Mouse (Mus musculus) bone marrow, adult 2 months (tissue): Measurements from ENCODE around the gene Nudt7. TPM values are rescaled to one million over a fixed set of nuclear protein-coding genes. Genes with fewer than 3 reads are reported as not detected.

Experiments used
- H3K27ac ChIP-seq: fragments of 200-500 bp; 2 replicates; pipeline ENCODE4 v1.5.1; 2012; ENCODE audit warnings: low read depth, mild to moderate bottlenecking, control low read depth, inconsistent platforms, low read length; ENCODE audit not compliant: control insufficient read depth, poor library complexity, insufficient read depth
- H3K4me1 ChIP-seq: fragments of 200-500 bp; 2 replicates; pipeline ENCODE4 v1.6.1; 2011; ENCODE audit warnings: low read length; ENCODE audit not compliant: control insufficient read depth, insufficient read depth
- H3K4me3 ChIP-seq: fragments of 200-500 bp; replicated peaks from 2 replicates; pipeline ENCODE3; 2011; ENCODE audit warnings: mild to moderate bottlenecking, low read depth, low read length, control low read depth; ENCODE audit not compliant: control insufficient read depth
- CTCF ChIP-seq: fragments of 200-500 bp; IDR thresholded peaks from 2 replicates; pipeline ENCODE4 v1.5.1; 2011; ENCODE audit warnings: low read length, control low read depth; ENCODE audit not compliant: control insufficient read depth, insufficient read depth
- POLR2A ChIP-seq: fragments of 200-500 bp; IDR thresholded peaks from 2 replicates; pipeline ENCODE4 v1.6.1; 2011; ENCODE audit warnings: low read depth, mild to moderate bottlenecking, control low read depth, low read length, borderline replicate concordance; ENCODE audit not compliant: control insufficient read depth
- WGBS: fragments of 180-500 bp; shearing (Covaris S2); methylation state at CpG from one replicate; pipeline ENCODE4 v1.1.7; 2018; 5-methylcytosine and 5-hydroxymethylcytosine counted together
- polyA plus RNA-seq: library from polyadenylated mRNA; stranded (reverse); fragments of >200 nt; gene quantifications from 2 replicates; pipeline ENCODE4 v1.2.4, GENCODE M21; 2011; ENCODE audit warnings: low replicate concordance; ENCODE audit not compliant: missing spikeins, insufficient read depth, insufficient read length

The Nudt7 gene
- polyA plus RNA-seq, 1 experiment = 17.3 TPM

- H3K27ac ChIP-seq = no peak overlapping the region
- 52% methylated on average over 4 of the region's 4 CpGs for WGBS
- TF ChIP-seq CTCF (no peak), POLR2A (no peak)
- peaks cover 1% of the 10 kb centered on the region for H3K4me1 ChIP-seq
- no peak overlapping the region for H3K4me3 ChIP-seq
Measured at GRCm38 (mm10) chr8:114131421-114131820, 1.9 kb upstream of the Nudt7 start.

- WGBS = 31% methylated on average over 14 of the region's 14 CpGs
- Histone ChIP-seq H3K27ac (no peak overlapping the region), H3K4me1 (peaks cover 1% of the 10 kb centered on the region), H3K4me3 (no peak overlapping the region)
- TF ChIP-seq POLR2A = no peak
- TF ChIP-seq CTCF = no peak
Measured at GRCm38 (mm10) chr8:114133050-114133509, 277 bp upstream of the Nudt7 start.

- no peak for TF ChIP-seq POLR2A
- TF ChIP-seq CTCF = no peak
- peaks cover 1% of the 10 kb centered on the region for H3K4me1 ChIP-seq
- 62% methylated on average over 1 of the region's 1 CpGs for WGBS
- no peak overlapping the region for H3K27ac ChIP-seq
- no peak overlapping the region for H3K4me3 ChIP-seq
Measured at GRCm38 (mm10) chr8:114136750-114137149, 3.4 kb downstream of the Nudt7 start.

DNA sequence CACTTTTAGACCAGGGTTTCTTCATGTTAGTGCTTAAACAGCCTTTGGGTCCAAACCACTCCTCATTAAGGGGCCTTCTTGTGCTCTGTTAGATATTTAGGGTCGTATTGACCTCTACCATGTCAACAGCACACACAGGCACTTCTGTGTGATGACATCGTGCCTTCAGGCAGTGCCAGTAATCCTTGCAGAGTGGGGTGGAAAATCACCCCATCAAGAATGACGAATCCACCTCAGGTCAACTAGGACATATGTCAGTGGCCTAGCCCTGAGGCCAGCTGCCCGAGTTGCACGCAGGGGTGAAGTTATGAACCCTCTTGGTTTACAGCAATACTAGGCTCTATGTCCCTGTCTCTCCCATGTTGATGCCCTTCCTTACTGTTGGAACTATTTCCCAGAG is 3.8 kb downstream of the Nudt7 start:
- 82% methylated on average over 5 of the region's 5 CpGs for WGBS
- Histone ChIP-seq H3K4me1 (peaks cover 1% of the 10 kb centered on the region), H3K27ac (no peak overlapping the region), H3K4me3 (no peak overlapping the region)
- TF ChIP-seq CTCF (no peak), POLR2A (no peak)

DNA sequence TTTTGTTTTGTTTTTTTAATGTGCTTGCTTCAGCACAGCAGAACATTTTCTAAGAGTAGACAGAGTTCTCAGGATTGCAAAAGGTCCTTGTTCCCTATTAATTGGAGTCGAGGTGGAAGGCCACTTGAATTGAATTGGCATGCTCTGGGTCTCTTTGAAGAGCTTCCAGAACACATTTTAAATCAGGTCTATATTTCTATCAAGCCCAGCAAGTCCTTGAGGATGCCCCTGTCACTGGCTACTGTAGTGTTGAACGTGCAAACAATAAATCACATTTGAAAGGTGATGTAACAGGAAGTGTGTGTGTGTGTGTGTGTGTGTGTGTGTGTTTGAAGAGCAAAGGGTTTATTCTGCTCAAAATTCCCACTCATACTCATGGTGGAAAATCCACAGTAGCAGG is 7.1 kb downstream of the Nudt7 start:
- no peak for TF ChIP-seq CTCF
- no peak for TF ChIP-seq POLR2A

GRCm38 (mm10) chr8:114142199-114142598 is 8.8 kb downstream of the Nudt7 start:
- no peak for TF ChIP-seq POLR2A
- no peak for TF ChIP-seq CTCF
- H3K4me1 ChIP-seq = peaks cover 2% of the 10 kb centered on the region; the same call in 1 of the 2 replicates
- peak overlapping the region; percentile 0; the same call in 1 of the 2 replicates for H3K27ac ChIP-seq
- H3K4me3 ChIP-seq = no peak overlapping the region

More for the DNA sequence above, 7.1 kb downstream of the Nudt7 start:
- peaks cover 2% of the 10 kb centered on the region; the same call in 1 of the 2 replicates for H3K4me1 ChIP-seq
- 30% methylated on average over 2 of the region's 2 CpGs for WGBS
- no peak overlapping the region for H3K27ac ChIP-seq
- no peak overlapping the region for H3K4me3 ChIP-seq

- Histone ChIP-seq H3K4me3 (no peak overlapping the region), H3K4me1 (peaks cover 2% of the 10 kb centered on the region; the same call in 1 of the 2 replicates), H3K27ac (no peak overlapping the region)
- 56% methylated on average over 4 of the region's 4 CpGs for WGBS
- no peak for TF ChIP-seq POLR2A
- no peak for TF ChIP-seq CTCF
Measured at GRCm38 (mm10) chr8:114143645-114144290, 10.4 kb downstream of the Nudt7 start.

- TF ChIP-seq POLR2A (no peak), CTCF (no peak)
- H3K4me3 ChIP-seq = no peak overlapping the region
- H3K4me1 ChIP-seq = no peaks in the 10 kb centered on the region
- H3K27ac ChIP-seq = no peak overlapping the region
- WGBS = 72% methylated on average over 6 of the region's 6 CpGs
Measured at GRCm38 (mm10) chr8:114153311-114154045, 20.1 kb downstream of the Nudt7 start.

- TF ChIP-seq CTCF (no peak), POLR2A (no peak)
- no peak overlapping the region for H3K27ac ChIP-seq
- WGBS = 60% methylated on average over 2 of the region's 2 CpGs
- no peak overlapping the region for H3K4me3 ChIP-seq
- H3K4me1 ChIP-seq = no peaks in the 10 kb centered on the region; the same call in 1 of the 2 replicates
Measured at GRCm38 (mm10) chr8:114158586-114158985, 25.2 kb downstream of the Nudt7 start.
